Mouse (Mus musculus) thymus, postnatal 36 days (tissue): ENCODE measurements around the gene Fgfr2.
"Not testable (repeated sequence)": the region's sequence is repeated elsewhere in the genome, so short reads cannot be mapped to it uniquely, and the experiment has no call there.

Experiments
- DNase-seq, 2 experiments: peaks; one replicate each; pipeline ENCODE4 v3.0.0; 2022; ENCODE audit warnings: mixed read lengths in 2 of 2

The Fgfr2 gene

DNA sequence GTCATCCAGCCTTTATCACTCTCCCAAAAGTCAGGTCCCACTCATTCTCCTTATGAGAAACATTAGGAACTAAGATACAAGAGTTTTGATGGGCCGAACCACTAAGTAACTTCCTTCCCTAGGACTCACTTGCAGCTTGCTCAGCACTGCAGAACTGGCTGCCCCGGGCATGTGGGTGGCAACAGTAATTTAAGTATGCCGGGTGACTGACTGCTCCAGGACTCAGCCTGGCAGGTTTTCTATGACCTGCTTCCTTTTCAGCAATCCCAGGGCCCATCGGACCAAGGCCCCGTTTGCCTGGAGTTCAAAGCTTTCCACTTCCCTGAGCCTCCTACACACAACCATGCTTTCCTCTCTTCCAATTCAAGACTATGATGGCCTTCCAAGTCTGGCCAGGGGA, 566.6 kb downstream of the Fgfr2 start:
- no peak for DNase-seq

DNA sequence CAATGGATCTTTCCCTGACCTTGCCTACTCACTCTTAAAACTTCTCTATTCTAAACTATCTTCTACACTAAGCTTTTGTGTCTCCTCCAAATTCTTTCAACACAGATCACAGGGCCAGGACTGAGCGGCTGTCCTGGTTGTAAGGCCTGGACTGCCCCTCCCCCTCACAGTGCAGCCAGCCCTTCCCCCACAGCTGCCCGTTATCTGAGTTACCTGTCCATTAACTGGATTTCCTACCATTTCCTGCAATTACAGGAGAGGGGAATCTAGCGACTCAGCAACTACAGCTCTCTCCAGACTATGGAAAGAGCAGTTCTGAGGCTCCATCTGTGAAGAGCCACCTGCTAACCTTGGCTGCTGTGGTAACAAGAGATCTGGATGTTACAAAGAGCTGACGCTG, 567.2 kb downstream of the Fgfr2 start:
- no peak for DNase-seq

DNA sequence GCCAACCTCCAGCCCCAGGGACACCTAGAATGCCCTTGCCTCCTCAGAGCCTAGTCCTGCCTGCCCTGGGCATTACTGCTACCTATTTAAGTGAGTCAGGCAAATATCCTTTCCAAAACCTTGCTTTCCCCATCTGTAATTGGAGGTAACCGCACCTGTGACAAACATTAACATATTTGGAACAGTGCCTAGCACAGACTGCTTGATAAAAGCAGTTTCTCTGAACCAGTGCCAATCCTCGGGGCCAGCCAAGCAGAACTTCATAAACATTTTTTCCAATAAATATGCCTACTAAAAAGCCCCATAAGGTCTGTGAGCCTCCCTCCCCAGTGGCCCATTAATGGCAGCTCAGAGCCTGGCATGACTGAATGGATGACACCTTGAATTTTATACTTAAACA, 569.1 kb downstream of the Fgfr2 start:
- DNase-seq: no peak

DNA sequence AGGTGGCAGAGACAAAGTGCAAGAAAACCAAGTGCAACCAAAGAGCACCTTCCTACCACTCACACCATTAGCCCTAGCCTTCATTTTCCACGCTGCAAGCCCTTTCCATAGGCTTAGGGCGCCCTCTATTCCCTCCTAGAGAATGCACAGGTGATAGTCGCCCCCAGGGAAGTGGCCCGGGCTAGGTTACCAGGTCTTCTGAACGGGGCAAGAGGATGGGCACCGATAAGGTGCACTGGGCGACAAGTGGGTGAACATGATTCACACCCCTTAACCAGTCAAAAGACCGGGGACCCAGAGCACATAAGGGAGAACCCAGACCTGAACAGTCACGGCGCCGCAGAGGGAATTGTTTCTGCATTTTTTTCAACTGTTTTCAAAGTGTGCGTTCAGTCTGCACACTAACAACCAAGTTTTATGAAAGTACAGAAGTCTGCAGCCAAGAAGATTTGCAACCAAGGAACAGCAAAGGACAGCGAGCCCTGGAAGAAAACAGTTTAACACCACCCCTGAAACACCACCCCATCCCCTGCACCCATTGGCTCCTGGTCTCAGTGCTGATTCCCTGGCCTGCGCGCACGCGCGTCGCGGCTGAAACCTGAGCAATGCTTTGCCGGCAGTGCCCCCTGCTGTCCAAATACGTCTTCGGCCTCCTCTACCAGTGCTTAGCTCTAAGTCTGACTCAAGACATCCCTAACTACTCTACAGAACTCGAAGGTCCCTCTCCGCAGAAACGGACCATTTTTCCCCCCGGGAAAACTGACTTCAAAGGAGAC, 571.6 kb downstream of the Fgfr2 start:
- peak; percentile 94 to 97 for DNase-seq

DNA sequence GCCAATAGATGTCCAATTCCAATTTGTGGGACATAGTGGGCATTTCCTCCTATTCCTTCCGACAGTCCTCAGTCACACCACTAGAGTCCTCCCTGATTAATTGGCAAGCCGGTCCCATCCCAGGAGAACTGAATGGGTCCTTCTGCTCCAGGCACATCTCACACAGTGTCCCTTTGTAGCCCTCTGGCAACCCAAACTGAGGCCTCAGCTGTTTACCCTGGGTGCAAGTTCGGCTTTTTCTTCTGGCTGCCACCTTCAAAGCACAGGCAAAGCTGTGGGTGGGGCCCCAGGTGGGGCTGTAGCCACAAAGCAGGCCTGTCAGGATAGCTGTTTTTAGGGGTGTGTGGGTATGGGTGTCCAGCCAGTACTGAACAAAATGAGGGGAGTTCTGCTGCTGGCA, 576.0 kb downstream of the Fgfr2 start:
- no peak for DNase-seq

DNA sequence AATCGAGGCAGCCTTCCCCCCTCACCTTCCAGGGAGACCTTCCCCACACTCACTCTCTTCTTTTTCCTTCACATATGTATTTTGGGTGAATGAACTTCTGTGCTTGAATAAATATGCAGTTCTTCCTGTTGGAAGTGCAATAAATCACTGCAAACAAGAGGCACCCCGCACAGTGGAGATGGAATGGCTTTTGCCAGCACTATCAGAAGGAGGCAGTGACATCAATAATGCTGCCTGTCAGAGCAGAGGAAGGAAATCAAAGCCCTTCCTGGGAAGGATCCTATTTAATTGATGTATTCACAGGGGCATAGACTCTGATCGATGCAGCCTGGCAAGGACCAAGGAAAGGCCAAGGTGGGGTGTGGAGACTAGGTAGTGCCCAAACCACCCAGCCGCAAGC, 580.7 kb downstream of the Fgfr2 start:
- no peak for DNase-seq

DNA sequence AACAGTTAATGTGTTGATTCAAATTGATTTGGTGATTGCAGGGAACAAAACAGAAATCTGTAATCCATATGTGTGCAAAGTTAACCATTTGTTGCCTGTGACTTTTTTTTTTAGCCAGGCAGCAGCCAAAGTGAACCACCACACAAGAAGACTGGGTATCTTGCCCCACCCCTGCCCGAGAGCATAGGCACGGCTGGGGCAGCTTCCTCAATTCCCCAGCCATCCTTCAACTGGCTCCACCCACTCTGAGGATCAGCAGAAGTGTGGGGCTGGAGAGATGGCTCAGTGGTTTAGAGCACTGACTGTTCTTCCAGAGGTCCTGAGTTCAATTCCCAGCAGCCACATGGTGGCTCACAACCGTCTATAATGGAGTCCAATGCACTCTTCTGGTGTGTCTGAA, 581.6 kb downstream of the Fgfr2 start:
- no peak for DNase-seq

DNA sequence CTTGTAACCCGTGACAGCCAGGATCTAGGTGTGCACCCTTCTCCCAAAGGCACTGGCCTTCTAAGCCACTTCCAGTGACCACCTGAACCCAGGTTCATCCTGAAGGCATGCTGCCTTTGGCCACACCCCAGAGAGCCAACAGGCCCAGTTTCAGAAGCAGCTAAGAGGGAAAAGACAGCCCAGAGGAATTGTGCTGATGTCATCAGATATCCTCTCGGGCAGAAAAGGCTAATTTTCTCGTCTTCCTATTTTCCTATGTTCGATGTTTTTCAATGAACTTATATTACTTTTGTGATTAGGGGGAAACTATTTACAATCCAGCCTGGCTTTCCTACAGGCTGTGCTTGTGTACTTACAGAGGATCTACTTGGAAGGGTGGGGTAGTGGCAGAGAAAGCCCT, 582.6 kb downstream of the Fgfr2 start:
- no peak for DNase-seq

DNA sequence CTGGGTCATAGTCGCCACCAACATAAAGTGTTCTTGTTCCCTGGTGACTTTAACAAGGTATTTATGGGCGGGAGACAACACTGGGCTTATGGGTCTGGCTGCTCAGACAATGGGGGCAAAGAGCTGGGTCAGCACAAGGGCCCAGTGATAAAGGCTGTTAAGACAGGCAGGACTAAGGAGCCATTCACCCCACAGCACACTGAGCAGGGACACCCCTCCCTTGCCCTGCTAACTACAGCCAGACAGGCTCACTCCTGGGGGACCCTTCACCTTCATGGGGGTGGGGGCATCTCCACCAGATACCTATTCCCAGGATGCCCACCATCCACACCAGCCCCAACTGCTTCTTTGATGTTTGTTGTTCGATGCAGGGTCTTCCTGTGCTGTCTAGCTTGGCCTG, 593.9 kb downstream of the Fgfr2 start:
- DNase-seq: no peak

DNA sequence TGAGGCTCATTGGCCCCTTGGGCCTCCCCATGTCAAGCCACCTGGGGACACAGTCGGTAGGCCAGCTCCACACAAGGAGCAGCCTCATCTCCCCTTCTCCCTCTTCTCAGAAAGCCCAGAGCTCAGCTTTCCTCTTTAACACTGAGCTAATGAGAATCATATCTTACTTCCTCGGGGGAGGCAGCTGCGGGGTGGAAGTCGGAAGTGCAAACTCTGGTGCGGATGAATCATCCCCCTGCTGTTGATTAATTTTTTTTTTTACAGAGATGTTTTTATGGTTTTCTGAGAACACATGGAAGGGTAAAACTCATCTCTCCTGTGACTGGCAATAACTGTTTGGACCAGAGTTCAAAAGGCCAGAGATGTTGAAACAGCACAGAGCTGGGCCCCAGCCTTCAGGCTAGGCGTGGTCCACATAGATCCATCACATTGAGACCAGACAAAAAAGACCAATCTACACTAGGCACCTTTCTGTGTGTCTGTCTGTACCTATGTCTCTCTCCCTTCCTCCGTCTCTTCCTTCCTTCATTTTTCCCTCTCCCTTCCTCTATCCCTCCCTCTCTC, 609.6 kb downstream of the Fgfr2 start:
- DNase-seq: no peak

DNA sequence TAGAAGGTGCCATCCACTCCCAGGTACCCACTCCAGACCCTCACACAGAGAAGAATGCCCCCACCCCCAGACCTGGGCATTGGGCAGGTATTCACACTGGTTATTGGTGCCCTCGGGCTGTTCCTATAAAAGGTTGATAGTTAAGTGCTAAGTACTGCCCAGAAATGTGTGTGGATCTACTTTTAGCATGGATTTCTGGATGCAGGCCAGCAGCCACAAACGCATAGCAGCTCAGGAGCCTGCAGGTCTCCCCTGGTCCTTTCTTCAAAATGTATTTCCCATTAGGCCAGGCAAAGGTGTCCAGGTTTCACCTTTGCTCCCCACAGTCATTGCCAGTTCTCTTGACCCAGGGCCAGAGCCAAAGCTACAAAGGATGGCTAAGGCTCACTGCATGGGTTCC, 614.0 kb downstream of the Fgfr2 start:
- no peak for DNase-seq

DNA sequence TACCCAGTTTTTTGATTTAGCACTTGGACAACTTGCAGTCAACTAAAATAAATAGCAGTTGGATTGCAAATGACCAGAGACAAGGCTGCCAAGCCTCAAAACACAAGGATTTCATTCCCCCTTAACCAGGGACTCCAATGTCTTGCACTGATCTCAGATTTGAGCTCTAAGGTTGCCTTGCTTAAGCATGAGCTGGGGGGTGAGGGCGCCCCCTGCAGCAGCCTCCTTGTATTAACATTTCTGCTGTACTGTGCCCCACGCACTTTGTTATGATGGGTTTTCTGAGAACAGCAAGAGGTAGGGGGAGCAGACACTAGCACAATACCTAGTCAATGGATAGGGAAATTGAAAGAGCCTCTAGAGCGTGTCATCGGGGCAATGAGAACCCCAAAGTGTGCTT, 615.8 kb downstream of the Fgfr2 start:
- DNase-seq: peak; percentile 16 to 26

DNA sequence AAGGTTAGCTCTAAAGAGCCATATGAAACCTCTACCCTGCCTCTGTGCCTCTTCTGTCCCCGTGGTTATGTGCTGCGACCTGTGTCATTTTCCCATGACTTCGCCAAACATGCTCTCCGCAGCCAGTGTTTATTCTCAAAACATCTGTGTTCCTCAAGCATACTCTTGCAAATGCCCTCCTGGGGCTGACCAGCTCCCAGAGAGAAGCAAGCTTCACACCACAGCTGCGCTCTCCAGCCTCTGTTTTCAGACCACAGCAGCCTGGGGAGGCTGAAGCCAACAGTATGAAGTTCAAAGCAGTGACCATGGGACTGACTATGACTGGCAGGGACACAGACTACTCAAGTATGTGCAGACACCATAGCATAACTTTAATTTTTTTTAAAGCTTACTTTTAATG, 616.9 kb downstream of the Fgfr2 start:
- no peak for DNase-seq

DNA sequence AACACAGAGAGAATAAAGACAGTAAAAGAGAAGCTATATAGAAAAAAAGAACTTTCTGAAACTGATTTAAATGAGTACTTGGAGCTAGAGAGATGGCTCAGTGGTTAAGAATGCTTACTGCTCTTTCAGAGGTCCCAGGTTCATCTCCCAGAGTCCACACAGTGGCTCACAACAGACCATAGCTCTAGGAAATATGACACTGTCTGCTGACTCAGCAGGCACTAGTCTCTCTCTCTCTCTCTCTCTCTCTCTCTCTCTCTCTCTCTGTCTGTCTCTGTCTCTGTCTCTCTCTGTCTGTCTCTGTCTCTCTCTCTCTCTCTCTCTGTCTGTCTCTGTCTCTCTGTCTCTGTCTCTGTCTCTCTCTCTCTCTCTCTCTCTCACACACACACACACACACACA, 620.7 kb downstream of the Fgfr2 start:
- DNase-seq: not testable (repeated sequence)

DNA sequence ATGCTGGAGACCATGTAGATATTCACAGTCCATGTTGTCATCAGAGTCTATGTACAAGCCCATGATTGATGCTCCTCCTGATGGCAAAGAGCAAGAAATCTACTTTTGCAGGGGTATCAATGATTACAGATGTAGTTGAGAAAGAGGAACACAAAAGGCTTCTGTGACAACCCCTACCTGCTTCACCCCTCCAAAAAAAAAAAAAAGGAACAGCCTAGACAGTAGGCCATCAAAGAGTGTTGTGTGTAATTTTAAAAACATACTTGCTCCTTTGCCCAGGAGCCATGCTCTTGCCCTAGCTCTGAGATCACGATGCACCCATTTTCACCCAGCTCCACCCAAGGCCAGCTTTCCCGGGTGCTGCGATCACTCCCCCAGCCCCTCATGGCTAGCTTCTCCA, 626.0 kb downstream of the Fgfr2 start:
- DNase-seq: no peak

DNA sequence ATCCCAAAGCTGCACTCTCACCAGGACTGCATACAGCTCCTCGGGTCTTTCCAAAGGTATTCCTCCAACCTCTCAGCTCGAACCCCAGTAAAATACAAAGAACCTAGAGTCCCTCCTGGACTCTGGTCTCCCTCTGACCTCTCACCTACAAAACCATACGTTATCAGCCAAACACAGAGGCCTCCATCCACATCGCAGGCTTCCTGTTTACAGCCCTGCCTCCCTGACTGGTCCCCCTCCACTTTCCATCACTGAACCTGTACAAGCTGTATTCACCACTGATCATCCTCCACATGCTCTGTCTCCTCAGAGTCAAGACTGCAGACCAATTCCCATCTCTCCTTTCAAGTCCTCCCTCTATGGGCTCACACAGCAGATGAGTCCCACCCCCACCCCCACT, 628.9 kb downstream of the Fgfr2 start:
- DNase-seq: no peak

DNA sequence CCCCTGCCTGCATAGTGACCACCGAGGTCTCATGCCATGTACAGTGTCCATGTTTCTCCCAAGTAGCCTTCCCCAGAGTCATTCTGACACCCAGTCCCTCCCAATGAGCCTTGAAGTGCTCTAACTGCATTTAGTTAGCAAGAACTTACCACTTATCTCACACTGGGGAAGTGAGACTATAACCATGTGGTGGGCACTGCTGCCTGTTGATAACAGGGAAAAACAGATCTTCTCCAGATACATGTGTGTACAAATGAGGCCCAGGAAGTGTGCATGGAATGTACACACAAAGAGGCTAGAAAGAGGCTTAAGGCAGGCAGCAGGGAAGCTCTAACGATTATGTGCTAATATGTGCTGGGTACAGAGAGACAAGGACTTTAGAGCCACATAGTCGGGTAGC, 629.5 kb downstream of the Fgfr2 start:
- no peak for DNase-seq

DNA sequence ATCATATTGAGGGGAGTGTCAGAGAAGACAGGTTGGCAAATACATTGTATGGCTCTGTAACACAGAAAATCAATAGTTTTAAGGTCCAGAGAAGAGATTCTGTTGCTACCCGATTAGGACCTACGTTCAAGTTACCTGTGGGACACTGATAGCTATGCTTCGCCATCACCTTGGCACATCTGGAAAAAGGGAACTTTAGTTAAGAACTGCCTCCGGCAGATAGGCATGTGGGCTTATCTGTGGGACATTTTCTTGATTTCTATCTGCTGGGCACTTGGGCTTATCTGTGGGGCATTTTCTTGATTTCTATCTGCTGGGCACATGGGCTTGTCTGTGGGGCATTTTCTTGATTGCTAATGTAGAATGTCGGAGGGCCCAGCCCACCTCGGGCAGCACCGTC, 631.2 kb downstream of the Fgfr2 start:
- no peak for DNase-seq

DNA sequence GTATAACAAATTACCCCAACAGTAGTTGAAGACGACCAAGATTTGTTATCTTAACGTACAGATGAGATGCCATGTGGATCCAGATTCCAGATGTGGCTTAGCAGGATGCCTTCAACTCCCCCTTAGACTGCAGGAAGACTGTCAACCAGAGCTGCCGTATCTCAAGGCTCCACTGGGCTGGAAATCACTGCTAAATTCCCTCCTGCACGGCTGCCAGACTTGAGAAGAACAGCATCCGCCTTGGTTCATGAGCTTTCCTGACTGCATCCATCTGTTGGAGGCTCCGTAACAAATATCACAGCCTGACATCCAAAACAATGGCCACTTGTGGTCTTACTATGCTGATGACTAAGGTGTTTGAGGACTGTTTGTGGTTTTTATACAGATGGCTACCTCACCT, 635.8 kb downstream of the Fgfr2 start:
- no peak for DNase-seq

DNA sequence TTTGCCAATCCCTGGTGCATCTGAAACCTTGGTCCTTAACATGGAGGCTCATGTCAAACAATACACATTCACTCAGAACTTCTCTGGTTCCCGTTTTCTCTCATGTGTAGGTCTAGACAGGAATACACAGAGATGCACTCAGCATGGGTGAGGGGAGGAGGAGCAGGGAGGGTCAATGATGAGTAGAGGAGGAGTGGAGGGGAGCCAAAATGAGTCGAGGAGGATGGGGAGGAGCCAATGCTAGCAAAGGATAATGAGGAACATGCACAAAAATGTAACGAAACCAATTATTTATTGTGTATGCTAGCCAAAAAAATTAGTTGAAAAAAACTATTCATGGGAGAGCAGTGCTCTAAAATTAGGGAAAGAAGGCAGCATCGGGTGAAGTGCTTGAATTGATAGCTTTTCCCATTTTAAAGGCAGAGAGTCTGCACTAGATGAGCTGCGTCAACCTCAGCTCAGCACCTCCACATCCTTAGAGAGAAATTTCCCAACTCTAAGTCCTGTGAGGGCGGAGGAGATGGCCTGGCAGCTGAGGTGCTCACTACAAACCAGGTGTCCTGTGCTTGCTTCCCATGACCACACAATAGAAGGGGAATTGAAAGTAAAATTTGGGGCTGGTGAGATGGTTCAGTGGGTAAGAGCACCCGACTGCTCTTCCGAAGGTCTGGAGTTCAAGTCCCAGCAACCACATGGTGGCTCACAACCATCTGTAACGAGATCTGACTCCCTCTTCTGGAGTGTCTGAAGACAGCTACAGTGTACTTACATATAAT, 636.6 kb downstream of the Fgfr2 start:
- no peak for DNase-seq

DNA sequence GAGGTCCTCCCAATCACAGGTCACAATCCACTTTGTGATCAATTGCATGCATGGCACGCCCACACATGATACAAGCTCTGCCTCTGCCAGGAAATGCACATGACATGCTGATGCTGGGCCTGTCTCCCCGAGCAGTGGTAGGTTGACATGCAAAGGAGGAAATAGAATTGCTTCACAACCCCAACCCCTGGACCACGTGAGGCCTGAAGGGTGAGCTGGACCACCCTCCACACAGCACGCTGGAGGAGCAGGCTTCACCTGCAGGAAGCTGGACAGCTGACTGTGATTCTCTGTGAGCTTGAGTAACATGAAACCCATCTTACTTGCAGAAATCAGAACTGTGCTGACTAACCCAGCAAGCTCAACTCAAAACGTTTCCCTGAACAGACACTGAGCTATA, 638.7 kb downstream of the Fgfr2 start:
- DNase-seq: no peak

DNA sequence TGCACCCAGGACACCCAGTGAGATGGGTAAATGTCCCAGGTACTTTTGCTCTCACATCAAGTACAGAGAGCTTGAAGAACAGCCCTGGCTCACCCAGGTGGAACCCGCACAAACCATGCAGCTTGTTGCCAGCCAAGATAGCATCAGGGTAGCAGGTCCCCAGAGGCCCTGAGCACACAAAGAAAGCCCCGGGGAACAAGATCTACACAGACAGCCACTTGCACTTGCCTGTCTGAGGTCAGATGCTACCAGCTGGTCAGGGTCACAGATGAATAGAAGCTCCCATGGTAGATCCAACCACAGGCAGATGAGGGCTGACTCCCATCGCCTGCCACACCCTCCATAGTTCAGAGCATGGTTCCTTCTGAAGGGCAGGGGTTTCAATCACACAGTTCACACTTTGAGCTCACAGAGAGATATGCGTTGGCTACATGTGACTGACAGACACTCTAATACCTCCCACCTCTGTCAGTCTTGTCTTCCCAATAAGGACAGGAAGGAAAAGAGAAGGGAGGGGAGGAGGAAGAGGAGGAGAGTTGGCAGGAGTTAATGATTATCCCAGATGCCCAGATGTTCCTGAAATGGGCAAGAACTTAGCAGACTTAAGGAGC, 642.3 kb downstream of the Fgfr2 start:
- no peak for DNase-seq

DNA sequence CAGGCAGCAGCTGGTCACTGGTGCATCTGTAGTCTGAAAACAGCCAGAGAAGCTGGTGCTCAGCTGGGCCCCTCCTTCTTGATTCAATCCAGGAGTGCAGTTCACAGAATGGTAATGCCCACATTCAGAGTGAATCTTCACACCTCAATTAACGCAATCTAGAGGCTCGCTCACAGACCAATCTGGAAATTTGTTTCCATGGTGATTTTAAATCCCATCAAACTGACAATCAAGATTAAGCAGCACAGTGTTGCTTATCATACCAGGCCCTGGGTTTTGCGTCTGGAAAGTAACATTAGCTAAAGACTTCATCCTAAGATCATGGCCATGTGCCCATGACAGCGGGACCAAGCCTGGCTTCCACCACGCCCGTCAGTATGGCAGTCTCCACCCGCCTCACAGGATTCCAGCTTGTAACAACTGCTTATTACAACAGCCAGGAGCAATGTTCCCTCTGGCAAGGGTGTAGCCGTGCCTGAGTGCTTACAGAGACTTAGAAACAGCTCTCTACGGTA, 644.8 kb downstream of the Fgfr2 start:
- no peak for DNase-seq

DNA sequence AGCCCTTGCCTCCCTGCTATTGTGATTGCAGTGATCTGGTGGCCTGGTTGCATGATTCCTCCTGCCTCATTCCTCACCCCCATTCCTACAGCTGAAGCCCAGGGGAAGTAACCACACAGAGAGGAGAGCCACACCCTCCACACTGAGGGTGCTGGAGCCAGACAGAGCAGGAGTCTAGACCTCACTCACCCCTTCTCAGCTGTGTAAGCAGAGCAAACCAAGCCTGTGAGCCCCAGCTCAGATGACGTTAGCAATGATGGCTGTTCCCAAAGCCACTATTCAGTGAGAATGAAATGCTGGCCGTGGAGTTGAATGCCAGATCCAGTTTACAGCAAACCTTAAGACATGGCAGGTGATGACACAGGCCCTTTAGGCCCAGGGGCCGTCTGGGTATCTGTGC, 645.4 kb downstream of the Fgfr2 start:
- no peak for DNase-seq
